Mouse (Mus musculus) cortical plate, adult 2 months (tissue): ENCODE data around the gene Fth1.

ENCODE experiments used
- CTCF ChIP-seq: fragments of 200-500 bp; IDR thresholded peaks from 2 replicates; pipeline ENCODE4 v1.5.1; 2011; ENCODE audit warnings: mild to moderate bottlenecking, control low read depth, low read length; ENCODE audit not compliant: insufficient read depth; ENCODE audit errors: extremely low read depth
- POLR2A ChIP-seq: fragments of 200-500 bp; IDR thresholded peaks from 2 replicates; pipeline ENCODE4 v1.6.1; 2011; ENCODE audit warnings: mild to moderate bottlenecking, low read length, control low read depth; ENCODE audit not compliant: insufficient read depth; ENCODE audit errors: extremely low read depth

DNA sequence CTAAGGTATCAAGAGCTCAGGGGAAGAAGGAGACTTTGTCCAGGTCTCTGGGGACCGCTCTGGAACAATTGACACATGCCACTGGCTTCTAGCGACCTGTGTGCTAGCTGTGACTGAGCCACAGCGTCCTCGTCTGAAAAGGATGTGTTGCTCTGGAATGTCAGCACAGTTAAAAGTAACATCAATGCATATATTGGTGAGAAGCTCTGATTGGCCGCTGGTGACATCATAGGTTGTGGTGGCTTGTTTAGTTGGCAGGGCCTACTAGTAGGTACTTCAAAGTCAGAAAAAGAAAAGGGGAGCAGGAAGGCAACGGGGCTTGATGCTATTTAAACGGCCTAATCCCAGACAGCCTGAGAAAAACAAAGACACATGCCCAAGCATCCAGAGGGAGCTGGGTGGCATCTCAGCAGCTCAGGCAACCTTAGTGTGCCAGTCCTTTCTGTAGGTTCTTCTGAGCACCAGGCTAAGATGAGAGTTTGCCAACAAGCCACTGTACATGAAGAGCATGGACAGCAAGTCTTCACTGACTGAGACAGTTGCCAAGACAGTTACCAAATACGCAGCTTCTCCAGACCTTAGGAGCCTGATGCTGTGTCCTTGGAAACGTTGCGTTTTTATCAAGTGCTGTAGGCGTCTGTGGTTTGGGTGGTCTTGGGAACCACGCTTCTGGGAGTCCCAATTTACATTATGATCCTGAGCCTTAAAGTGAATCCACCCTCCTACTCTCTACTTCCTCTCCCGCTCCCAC lies 18.5 kb downstream of the Fth1 start:
- TF ChIP-seq CTCF (no peak), POLR2A (no peak)
